Mouse (Mus musculus) lung, embryonic 14.5 days (tissue): ENCODE measurements around the gene Tmed4. TPM values are rescaled to one million over a fixed set of nuclear protein-coding genes. Genes with fewer than 3 reads are reported as not detected.

Experiments used
- ATAC-seq: fragments of 200-750 bp; cut with Nextera tagmentation; 2 replicates; pipeline ENCODE4 v1.8.0; 2017; ENCODE audit warnings: mild to moderate bottlenecking, moderate TSS enrichment, moderate library complexity; ENCODE audit not compliant: insufficient read depth
- DNase-seq: peaks from one replicate; pipeline ENCODE4 v3.0.0-alpha.2; 2015
- H3K27ac ChIP-seq: fragments of 300-500 bp; sonication (generic); 2 replicates; pipeline ENCODE4 v1.5.1; 2014; ENCODE audit warnings: low read depth, mild to moderate bottlenecking, moderate library complexity
- H3K27me3 ChIP-seq: fragments of 300-500 bp; sonication (generic); 2 replicates; pipeline ENCODE4 v1.6.1; 2014; ENCODE audit warnings: low read length, control low read depth; ENCODE audit not compliant: insufficient read depth
- H3K36me3 ChIP-seq: fragments of 300-500 bp; sonication (generic); 2 replicates; pipeline ENCODE4 v1.6.1; 2014; ENCODE audit warnings: control low read depth; ENCODE audit not compliant: insufficient read depth
- H3K4me1 ChIP-seq: fragments of 300-500 bp; sonication (generic); 2 replicates; pipeline ENCODE4 v1.6.1; 2014; ENCODE audit warnings: antibody characterized with exemption, control low read depth; ENCODE audit not compliant: insufficient read depth
- H3K4me2 ChIP-seq: fragments of 300-500 bp; sonication (generic); 2 replicates; pipeline ENCODE4 v1.6.1; 2014; ENCODE audit warnings: mild to moderate bottlenecking
- H3K4me3 ChIP-seq: fragments of 300-500 bp; sonication (generic); 2 replicates; pipeline ENCODE4 v1.5.1; 2014; ENCODE audit warnings: low read depth, low read length
- H3K9ac ChIP-seq: fragments of 300-500 bp; sonication (generic); 2 replicates; pipeline ENCODE4 v1.6.1; 2014
- H3K9me3 ChIP-seq: fragments of 300-500 bp; sonication (generic); 2 replicates; pipeline ENCODE4 v1.6.1; 2016; ENCODE audit warnings: low read depth, low read length, control low read depth
- CTCF ChIP-seq: IDR thresholded peaks from 2 replicates; pipeline ENCODE4 v1.5.1; 2016; ENCODE audit warnings: antibody characterized with exemption, low read depth
- WGBS: fragments of 180-500 bp; shearing (Covaris S2); extraction: QIAGEN DNeasy Blood & Tissue Kit; methylation state at CpG from one replicate; pipeline ENCODE4 v1.1.7; 2014; 5-methylcytosine and 5-hydroxymethylcytosine counted together
- polyA plus RNA-seq: library from polyadenylated mRNA; unstranded; fragments of >200 nt; fragmentation: Nextera tagmentation; extraction: Ambion mirVana; gene quantifications from 2 replicates; pipeline ENCODE4 v1.2.1, GENCODE M21; 2014

Tmed4 gene
- polyA plus RNA-seq, 1 experiment from 2014 or later: 79.2 TPM

- peaks cover 5% of the 10 kb centered on the region for H3K36me3 ChIP-seq
- H3K9me3 ChIP-seq: no peaks in the 10 kb centered on the region
- DNase-seq: peak; percentile 85
- H3K4me2 ChIP-seq: peak overlapping the region; percentile 82
- peak; percentile 42; the same call in 1 of the 2 replicates for TF ChIP-seq CTCF
- peak overlapping the region; percentile 69 for H3K9ac ChIP-seq
- peak overlapping the region; percentile 79 for H3K4me3 ChIP-seq
- H3K27me3 ChIP-seq: no peaks in the 10 kb centered on the region
- ATAC-seq: peak; percentile 55; the same call in 1 of the 2 replicates
- peak overlapping the region; percentile 90 for H3K27ac ChIP-seq
- WGBS: 13% methylated on average over 33 of the region's 33 CpGs
- H3K4me1 ChIP-seq: peaks cover 3% of the 10 kb centered on the region; the same call in 1 of the 2 replicates
These were observed 17.7 kb upstream of the Tmed4 start for GRCm38 (mm10) chr11:6292116-6292987.

GRCm38 (mm10) chr11:6291401-6292115, 16.9 kb upstream of the Tmed4 start, which contains the start of gene Ogdh:
Gene Ogdh (plus strand): TSS chr11:6291633.
- Histone ChIP-seq H3K36me3 (no peaks in the 10 kb centered on the region), H3K4me3 (peak within 1 kb of the TSS; percentile 79), H3K27me3 (no peaks in the 10 kb centered on the region), H3K9me3 (no peaks in the 10 kb centered on the region), H3K4me1 (peaks cover 3% of the 10 kb centered on the region; the same call in 1 of the 2 replicates), H3K9ac (peak within 1 kb of the TSS; percentile 69), H3K27ac (peak within 1 kb of the TSS; percentile 90), H3K4me2 (peak within 1 kb of the TSS; percentile 82)
- under 1% methylated on average over 76 of the region's 77 CpGs for WGBS
- no peak for TF ChIP-seq CTCF
- peak; percentile 100 for DNase-seq
- ATAC-seq: peak; percentile 99

GRCm38 (mm10) chr11:6290883-6291282, 16.2 kb upstream of the Tmed4 start:
- DNase-seq: no peak
- H3K27me3 ChIP-seq: no peaks in the 10 kb centered on the region
- H3K4me3 ChIP-seq: peak overlapping the region; percentile 79
- H3K36me3 ChIP-seq: no peaks in the 10 kb centered on the region
- no peak for TF ChIP-seq CTCF
- no peak for ATAC-seq
- 32% methylated on average over 3 of the region's 3 CpGs for WGBS
- H3K9me3 ChIP-seq: no peaks in the 10 kb centered on the region
- peak overlapping the region; percentile 90 for H3K27ac ChIP-seq
- peaks cover 3% of the 10 kb centered on the region; the same call in 1 of the 2 replicates for H3K4me1 ChIP-seq
- peak overlapping the region; percentile 69 for H3K9ac ChIP-seq
- H3K4me2 ChIP-seq: peak overlapping the region; percentile 82

GRCm38 (mm10) chr11:6290138-6290537, 15.5 kb upstream of the Tmed4 start:
- no peak overlapping the region for H3K9ac ChIP-seq
- peaks cover 3% of the 10 kb centered on the region; the same call in 1 of the 2 replicates for H3K4me1 ChIP-seq
- no peak for TF ChIP-seq CTCF
- H3K4me3 ChIP-seq: no peak overlapping the region
- DNase-seq (no peak), ATAC-seq (no peak)
- H3K27me3 ChIP-seq: no peaks in the 10 kb centered on the region
- no peak overlapping the region for H3K27ac ChIP-seq
- no peaks in the 10 kb centered on the region for H3K36me3 ChIP-seq
- H3K9me3 ChIP-seq: no peaks in the 10 kb centered on the region
- 82% methylated on average over 3 of the region's 3 CpGs for WGBS
- H3K4me2 ChIP-seq: no peak overlapping the region

GRCm38 (mm10) chr11:6282940-6283339, 8.3 kb upstream of the Tmed4 start:
- 72% methylated on average over 3 of the region's 3 CpGs for WGBS
- Histone ChIP-seq H3K27ac (no peak overlapping the region), H3K4me2 (no peak overlapping the region), H3K9me3 (0 out of 2 replicates have a peak, but pooled peaks cover 4% of the 10 kb centered on the region), H3K9ac (no peak overlapping the region), H3K27me3 (no peaks in the 10 kb centered on the region), H3K36me3 (no peaks in the 10 kb centered on the region), H3K4me1 (no peaks in the 10 kb centered on the region), H3K4me3 (no peak overlapping the region)
- TF ChIP-seq CTCF: no peak
- DNase-seq (no peak), ATAC-seq (no peak)

GRCm38 (mm10) chr11:6276466-6276865, 1.8 kb upstream of the Tmed4 start:
- Histone ChIP-seq H3K4me1 (0 out of 2 replicates have a peak, but pooled peaks cover 2% of the 10 kb centered on the region), H3K36me3 (peaks cover 13% of the 10 kb centered on the region), H3K4me2 (no peak overlapping the region), H3K4me3 (no peak overlapping the region), H3K27me3 (no peaks in the 10 kb centered on the region), H3K27ac (no peak overlapping the region), H3K9ac (no peak overlapping the region), H3K9me3 (0 out of 2 replicates have a peak, but pooled peaks cover 4% of the 10 kb centered on the region)
- WGBS: 68% methylated on average over 3 of the region's 3 CpGs
- ATAC-seq: no peak
- no peak for DNase-seq
- TF ChIP-seq CTCF: no peak
